Mouse (Mus musculus) olfactory bulb, adult 2 months (tissue): ENCODE results near the gene Hexa.

Experiments
- CTCF ChIP-seq: fragments of 200-500 bp; IDR thresholded peaks from 2 replicates; pipeline ENCODE4 v1.5.1; 2012; ENCODE audit warnings: low read depth, mild to moderate bottlenecking, low read length, moderate library complexity; ENCODE audit not compliant: insufficient read depth
- POLR2A ChIP-seq: fragments of 200-500 bp; IDR thresholded peaks from 2 replicates; pipeline ENCODE4 v1.6.1; 2012; ENCODE audit warnings: mild to moderate bottlenecking, low read depth, low read length, moderate library complexity; ENCODE audit not compliant: insufficient read depth

- TF ChIP-seq POLR2A, result no peak
- no peak for TF ChIP-seq CTCF
These were observed 24.3 kb upstream of the Hexa start for GRCm38 (mm10) chr9:59515069-59515468.
